Mouse (Mus musculus): ENCODE data around the gene Gstm3. TPM values are rescaled to one million over a fixed set of nuclear protein-coding genes. Genes with fewer than 3 reads are reported as not detected.

Gstm3 gene
- not detected in 2 replicates for polyA plus RNA-seq (2012; rRNA removed; ENCODE audit: low replicate concordance)

GRCm38 (mm10) chr3:107968724-107969395 is at the start of gene Gstm3:
Gene Gstm3 (minus strand): TSS chr3:107969283.

DNA sequence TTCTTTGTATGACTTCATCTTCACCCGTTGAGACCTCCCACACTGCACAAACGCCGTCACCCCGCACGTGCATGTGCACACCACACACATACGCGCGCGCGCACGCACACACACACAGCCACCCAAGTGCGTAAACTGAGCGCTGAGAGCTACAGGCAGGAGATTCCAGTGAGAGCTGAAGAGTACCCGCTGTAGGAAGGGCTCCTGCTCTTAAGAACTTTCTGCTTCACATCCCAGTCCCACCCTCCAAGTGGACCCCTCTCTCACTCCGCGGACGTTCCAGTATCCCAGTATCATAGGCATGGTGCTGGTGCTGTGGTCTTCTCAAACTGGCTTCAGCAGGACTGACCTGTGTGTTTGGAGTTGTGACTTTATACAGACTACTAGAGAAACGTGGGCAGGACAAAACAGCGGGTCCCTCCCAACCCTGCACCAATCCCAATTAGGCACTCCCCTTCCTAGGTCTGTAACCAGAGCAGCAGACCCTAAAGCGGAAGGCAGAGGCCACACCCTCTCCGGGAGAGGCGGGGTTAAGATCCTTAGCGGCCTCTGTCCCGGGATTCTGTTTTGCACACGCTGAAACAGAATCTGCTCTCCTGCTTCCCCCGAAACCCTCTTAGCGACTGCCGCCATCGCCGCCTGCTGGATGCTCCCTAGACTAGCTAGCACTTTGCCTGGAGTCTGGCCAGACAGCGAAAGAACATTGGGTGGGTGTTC is 48.5 kb upstream of the Gstm3 start, which contains the start of gene Gstm1:
Gstm1 (minus strand) TSS at position 501 of the 717 bp plus-strand sequence.

GRCm38 (mm10) chr3:107986041-107986562 is 17.0 kb upstream of the Gstm3 start, which contains the start of gene Gstm2:
Gene Gstm2 (minus strand): TSS chr3:107986453.

GRCm38 (mm10) chr3:107943239-107943990 is 25.7 kb downstream of the Gstm3 start, which contains the start of gene Gstm6:
Gene Gstm6 (minus strand): TSS chr3:107943749.

GRCm38 (mm10) chr3:107931670-107932069 is 37.4 kb downstream of the Gstm3 start, which contains the start of gene Gstm7:
Gene Gstm7 (minus strand): TSS chr3:107931817.

Other genes starting within 250 kb of the Gstm3 start
- 38.3 and 43.2 TPM in 2 replicates for gene Csf1, start 208.8 kb downstream of the Gstm3 start, polyA plus RNA-seq (2012; rRNA removed; ENCODE audit: low replicate concordance)
- 0.08 TPM in 1 of 2 replicates, not detected in the other for gene Eps8l3, start 92.1 kb downstream of the Gstm3 start, polyA plus RNA-seq (2012; rRNA removed; ENCODE audit: low replicate concordance)
- gene Gstm5, start 73.5 kb downstream of the Gstm3 start, polyA plus RNA-seq (2012; rRNA removed; ENCODE audit: low replicate concordance) = 53.6 and 82.3 TPM in 2 replicates
- gene Gstm7, start 37.5 kb downstream of the Gstm3 start, polyA plus RNA-seq (2012; rRNA removed; ENCODE audit: low replicate concordance) = 17.0 and 213 TPM in 2 replicates
- 2.5 and 5.5 TPM in 2 replicates for gene Gstm6, start 25.5 kb downstream of the Gstm3 start, polyA plus RNA-seq (2012; rRNA removed; ENCODE audit: low replicate concordance)
- 306 and 436 TPM in 2 replicates for gene Gstm2, start 17.2 kb upstream of the Gstm3 start, polyA plus RNA-seq (2012; rRNA removed; ENCODE audit: low replicate concordance)
- 822 and 1,255 TPM in 2 replicates for gene Gstm1, start 48.7 kb upstream of the Gstm3 start, polyA plus RNA-seq (2012; rRNA removed; ENCODE audit: low replicate concordance)
- 28.3 and 47.0 TPM in 2 replicates for gene Gstm4, start 75.6 kb upstream of the Gstm3 start, polyA plus RNA-seq (2012; rRNA removed; ENCODE audit: low replicate concordance)
- 82.8 and 163 TPM in 2 replicates for gene Ampd2, start 117.4 kb upstream of the Gstm3 start, polyA plus RNA-seq (2012; rRNA removed; ENCODE audit: low replicate concordance)
- gene Gnat2, start 123.5 kb upstream of the Gstm3 start, polyA plus RNA-seq (2012; rRNA removed; ENCODE audit: low replicate concordance) = 0.16 and 0.91 TPM in 2 replicates
- gene Gnai3, start 176.9 kb upstream of the Gstm3 start, polyA plus RNA-seq (2012; rRNA removed; ENCODE audit: low replicate concordance) = 24.6 and 33.8 TPM in 2 replicates
- gene Gpr61, start 185.6 kb upstream of the Gstm3 start, polyA plus RNA-seq (2012; rRNA removed; ENCODE audit: low replicate concordance) = not detected in 2 replicates
- gene Amigo1, start 217.1 kb upstream of the Gstm3 start, polyA plus RNA-seq (2012; rRNA removed; ENCODE audit: low replicate concordance) = 9.1 and 22.1 TPM in 2 replicates
- 6.8 and 8.5 TPM in 2 replicates for gene Cyb561d1, start 231.9 kb upstream of the Gstm3 start, polyA plus RNA-seq (2012; rRNA removed; ENCODE audit: low replicate concordance)
- 4.9 and 18.9 TPM in 2 replicates for gene Atxn7l2, start 241.7 kb upstream of the Gstm3 start, polyA plus RNA-seq (2012; rRNA removed; ENCODE audit: low replicate concordance)

Data from subcutaneous adipose tissue, adult 2 months (tissue).